Mouse (Mus musculus) lung, postnatal 0 days (tissue): ENCODE results near the gene Ino80e. TPM values are rescaled to one million over a fixed set of nuclear protein-coding genes. Genes with fewer than 3 reads are reported as not detected.

Experiments used
- ATAC-seq: fragments of 200-750 bp; cut with Nextera tagmentation; 2 replicates; pipeline ENCODE4 v1.8.0; 2017; ENCODE audit warnings: moderate library complexity
- DNase-seq: peaks from one replicate; pipeline ENCODE4 v3.0.0-alpha.2; 2016; ENCODE audit warnings: low spot score
- H3K27ac ChIP-seq: fragments of 300-500 bp; sonication (generic); 2 replicates; pipeline ENCODE4 v1.5.1; 2014; ENCODE audit warnings: antibody characterized with exemption, mild to moderate bottlenecking, low read length, mixed read lengths
- H3K27me3 ChIP-seq: fragments of 300-500 bp; sonication (generic); replicated peaks from 2 replicates; pipeline ENCODE4 v1.6.1; 2014; ENCODE audit warnings: low read length, mixed read lengths; ENCODE audit not compliant: insufficient read depth
- H3K36me3 ChIP-seq: fragments of 300-500 bp; sonication (generic); 2 replicates; pipeline ENCODE4 v1.6.1; 2014; ENCODE audit warnings: low read length, mixed read lengths; ENCODE audit not compliant: insufficient read depth
- H3K4me1 ChIP-seq: fragments of 300-500 bp; sonication (generic); 2 replicates; pipeline ENCODE4 v1.6.1; 2014; ENCODE audit warnings: antibody characterized with exemption, low read depth, low read length, mixed read lengths; ENCODE audit not compliant: insufficient read depth
- H3K4me2 ChIP-seq: fragments of 300-500 bp; sonication (generic); replicated peaks from 2 replicates; pipeline ENCODE4 v1.6.1; 2014; ENCODE audit warnings: low read depth, mild to moderate bottlenecking, low read length, moderate library complexity, mixed read lengths
- H3K4me3 ChIP-seq: fragments of 300-500 bp; sonication (generic); 2 replicates; pipeline ENCODE4 v1.5.1; 2014; ENCODE audit warnings: low read depth, low read length
- H3K9ac ChIP-seq: fragments of 300-500 bp; sonication (generic); replicated peaks from 2 replicates; pipeline ENCODE4 v1.6.1; 2014; ENCODE audit warnings: low read depth, mild to moderate bottlenecking
- H3K9me3 ChIP-seq: fragments of 300-500 bp; sonication (generic); 2 replicates; pipeline ENCODE4 v1.6.1; 2016; ENCODE audit warnings: low read length, mixed read lengths
- CTCF ChIP-seq: IDR thresholded peaks from 2 replicates; pipeline ENCODE4 v1.5.1; 2016; ENCODE audit warnings: antibody characterized with exemption, mild to moderate bottlenecking
- EP300 ChIP-seq: IDR thresholded peaks from 2 replicates; pipeline ENCODE4 v1.6.1; 2016; ENCODE audit warnings: antibody characterized with exemption, mild to moderate bottlenecking, control low read depth
- WGBS: fragments of 180-500 bp; shearing (Covaris S2); extraction: QIAGEN DNeasy Blood & Tissue Kit; methylation state at CpG from one replicate; pipeline ENCODE4 v1.1.7; 2014; 5-methylcytosine and 5-hydroxymethylcytosine counted together
- polyA plus RNA-seq: library from polyadenylated mRNA; unstranded; fragments of >200 nt; fragmentation: Nextera tagmentation; extraction: Ambion mirVana; gene quantifications from 2 replicates; pipeline ENCODE4 v1.2.1, GENCODE M21; 2015

Ino80e gene
- polyA plus RNA-seq, 1 experiment from 2014 or later, result 52.2 TPM

GRCm38 (mm10) chr7:126832036-126832598 lies 30.1 kb downstream of the Ino80e start:
- Histone ChIP-seq H3K9me3 (no peaks in the 10 kb centered on the region), H3K9ac (no peak overlapping the region), H3K4me1 (no peaks in the 10 kb centered on the region), H3K4me3 (0 out of 2 replicates have a peak overlapping the region, but pooled peaks have one; percentile 14), H3K4me2 (peak overlapping the region; percentile 49), H3K36me3 (no peaks in the 10 kb centered on the region), H3K27ac (no peak overlapping the region), H3K27me3 (no peaks in the 10 kb centered on the region)
- ATAC-seq, result peak; percentile 94
- no peak for TF ChIP-seq EP300
- TF ChIP-seq CTCF, result peak; percentile 92
- peak; percentile 91 for DNase-seq
- WGBS, result 2% methylated on average over 21 of the region's 21 CpGs

DNA sequence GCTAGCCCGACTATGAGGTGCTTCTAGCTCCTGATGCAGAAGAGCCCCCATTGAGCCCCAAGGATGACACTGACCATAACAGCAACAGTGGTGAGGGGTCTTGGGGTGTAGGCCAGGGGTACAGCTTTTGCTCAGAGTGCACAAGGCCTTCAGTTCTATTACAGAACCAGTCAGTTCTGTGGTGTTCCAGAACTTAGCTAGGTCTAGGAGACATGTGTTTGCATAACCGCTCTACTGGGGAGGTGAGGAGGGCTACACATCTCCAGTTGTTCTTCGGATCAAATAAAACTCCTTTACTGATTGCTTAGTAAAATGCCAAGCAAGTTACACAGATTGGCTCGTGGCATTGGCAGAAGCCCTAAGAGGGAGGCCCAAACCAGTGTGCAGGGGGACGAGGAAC lies 30.6 kb downstream of the Ino80e start, which contains the start of gene 4930451I11Rik:
Gene 4930451I11Rik (minus strand): TSS at position 101 of the 400 bp plus-strand sequence.
- Histone ChIP-seq H3K27me3 (no peaks in the 10 kb centered on the region), H3K9ac (no peak within 1 kb of the TSS), H3K4me1 (no peaks in the 10 kb centered on the region), H3K9me3 (no peaks in the 10 kb centered on the region), H3K4me3 (0 out of 2 replicates have a peak within 1 kb of the TSS, but pooled peaks have one; percentile 14), H3K4me2 (peak within 1 kb of the TSS; percentile 49), H3K27ac (no peak within 1 kb of the TSS), H3K36me3 (no peaks in the 10 kb centered on the region)
- TF ChIP-seq CTCF, result no peak
- TF ChIP-seq EP300, result no peak
- DNase-seq, result no peak
- no peak for ATAC-seq
- 57% methylated on average over 5 of the region's 5 CpGs for WGBS

DNA sequence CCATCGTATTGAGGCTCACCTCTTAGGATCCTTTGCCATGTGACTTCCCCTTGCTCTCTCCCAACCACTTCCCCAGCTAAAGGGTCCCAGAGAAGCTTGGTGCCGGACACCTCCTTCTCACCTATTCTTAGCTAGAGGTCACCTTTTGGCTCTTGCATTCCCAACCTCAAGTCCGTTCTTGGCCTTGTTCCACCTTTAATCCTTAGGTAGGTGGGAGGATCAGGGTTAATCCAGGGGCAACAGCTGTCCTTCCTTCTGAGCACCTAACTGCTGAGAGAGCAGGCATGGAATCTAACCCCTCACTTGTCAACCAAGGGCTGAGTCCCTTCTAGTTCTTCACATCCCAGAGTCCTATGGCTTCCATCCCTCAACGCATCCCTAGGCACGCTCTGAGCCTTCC lies 36.2 kb downstream of the Ino80e start:
- Histone ChIP-seq H3K36me3 (no peaks in the 10 kb centered on the region), H3K4me1 (no peaks in the 10 kb centered on the region), H3K27ac (no peak overlapping the region), H3K4me2 (no peak overlapping the region), H3K9me3 (no peaks in the 10 kb centered on the region), H3K27me3 (peaks cover 6% of the 10 kb centered on the region; the same call in 1 of the 2 replicates), H3K4me3 (no peak overlapping the region), H3K9ac (no peak overlapping the region)
- no peak for ATAC-seq
- 69% methylated on average over 5 of the region's 5 CpGs for WGBS
- TF ChIP-seq CTCF (no peak), EP300 (no peak)
- DNase-seq, result no peak

GRCm38 (mm10) chr7:126825403-126825802 lies 36.8 kb downstream of the Ino80e start:
- Histone ChIP-seq H3K27ac (no peak overlapping the region), H3K9me3 (no peaks in the 10 kb centered on the region), H3K27me3 (peaks cover 6% of the 10 kb centered on the region; the same call in 1 of the 2 replicates), H3K4me1 (no peaks in the 10 kb centered on the region), H3K9ac (no peak overlapping the region), H3K36me3 (no peaks in the 10 kb centered on the region), H3K4me3 (no peak overlapping the region), H3K4me2 (no peak overlapping the region)
- TF ChIP-seq CTCF, result no peak
- no peak for TF ChIP-seq EP300
- DNase-seq, result peak; percentile 54
- no peak for ATAC-seq
- 19% methylated on average over 8 of the region's 8 CpGs for WGBS

GRCm38 (mm10) chr7:126823940-126824339 lies 38.2 kb downstream of the Ino80e start:
- 19% methylated on average over 9 of the region's 10 CpGs for WGBS
- no peak overlapping the region for H3K9ac ChIP-seq
- TF ChIP-seq EP300 (no peak), CTCF (no peak)

DNA sequence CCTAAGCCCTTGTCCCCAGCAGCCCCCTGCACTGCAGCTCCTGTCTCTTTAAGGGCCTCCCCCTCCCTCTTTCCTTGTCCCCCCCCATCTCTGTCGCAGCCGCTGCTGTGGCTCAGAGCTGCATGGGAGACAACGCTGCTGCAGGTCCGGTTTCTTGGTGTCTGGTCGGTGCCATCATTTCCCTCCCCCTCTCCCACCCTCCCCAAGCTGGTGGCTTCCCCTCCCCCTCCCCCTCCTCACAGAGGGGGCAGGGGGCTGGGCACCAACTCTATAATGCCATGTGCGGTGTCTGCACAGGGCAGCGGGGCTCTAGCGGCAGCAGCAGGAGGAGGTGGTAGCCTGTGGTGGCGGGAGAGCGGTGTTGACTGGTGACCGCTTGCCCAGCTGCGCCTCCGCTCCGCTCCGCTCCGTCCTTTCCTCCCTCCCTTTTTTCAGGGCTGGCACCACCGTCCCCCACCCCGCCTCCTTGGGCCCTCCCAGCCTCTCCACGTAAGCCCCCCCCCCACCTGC lies 38.9 kb downstream of the Ino80e start:
- Histone ChIP-seq H3K9me3 (no peaks in the 10 kb centered on the region), H3K27me3 (peaks cover 6% of the 10 kb centered on the region; the same call in 1 of the 2 replicates), H3K4me1 (no peaks in the 10 kb centered on the region), H3K4me2 (peak overlapping the region; percentile 47), H3K9ac (no peak overlapping the region), H3K36me3 (no peaks in the 10 kb centered on the region), H3K4me3 (no peak overlapping the region), H3K27ac (no peak overlapping the region)
- 0% methylated on average over 7 of the region's 19 CpGs for WGBS
- ATAC-seq (no peak), DNase-seq (no peak)
- TF ChIP-seq EP300 (no peak), CTCF (no peak)

More at GRCm38 (mm10) chr7:126823940-126824339, 38.2 kb downstream of the Ino80e start:
- no peaks in the 10 kb centered on the region for H3K9me3 ChIP-seq
- H3K27ac ChIP-seq, result no peak overlapping the region
- ATAC-seq (no peak), DNase-seq (no peak)
- H3K27me3 ChIP-seq, result peaks cover 6% of the 10 kb centered on the region; the same call in 1 of the 2 replicates
- H3K4me2 ChIP-seq, result no peak overlapping the region
- H3K4me1 ChIP-seq, result no peaks in the 10 kb centered on the region
- H3K4me3 ChIP-seq, result no peak overlapping the region
- no peaks in the 10 kb centered on the region for H3K36me3 ChIP-seq
